Mouse (Mus musculus): ENCODE data around the gene Elovl6. TPM values are rescaled to one million over a fixed set of nuclear protein-coding genes. Genes with fewer than 3 reads are reported as not detected.

Elovl6 gene
- polyA plus RNA-seq, 1 experiment: 3.1 TPM

GRCm38 (mm10) chr3:129548760-129549159 is 16.6 kb downstream of the Elovl6 start:
- WGBS: 89% methylated on average over 8 of the region's 8 CpGs
- no peaks in the 10 kb centered on the region for H3K36me3 ChIP-seq (ENCODE audit: control insufficient read depth, insufficient read depth, low read length)
- H3K4me1 ChIP-seq (ENCODE audit: control insufficient read depth, insufficient read depth, insufficient read length): peaks cover 9% of the 10 kb centered on the region; the same call in 1 of the 2 replicates

GRCm38 (mm10) chr3:129549546-129549945 is 17.4 kb downstream of the Elovl6 start:
- no peak for DNase-seq (ENCODE audit: low read depth in 1 of 2, low spot score in 2 of 2)
- H3K4me3 ChIP-seq (ENCODE audit: extremely low read depth, insufficient read depth, insufficient read length): no peak overlapping the region
- 86% methylated on average over 5 of the region's 5 CpGs for WGBS
- TF ChIP-seq POLR2A (IDR thresholded peaks at IDR 0.05; ENCODE audit: low read depth, low read length) (no peak), CTCF (IDR thresholded peaks at IDR 0.05; ENCODE audit: extremely low read depth, insufficient read depth, insufficient read length, insufficient replicate concordance) (no peak)
- no peak overlapping the region for H3K27ac ChIP-seq (ENCODE audit: insufficient read depth, low read length)
- peaks cover 9% of the 10 kb centered on the region; the same call in 1 of the 2 replicates for H3K4me1 ChIP-seq (ENCODE audit: control insufficient read depth, insufficient read depth, insufficient read length)
- no peaks in the 10 kb centered on the region for H3K36me3 ChIP-seq (ENCODE audit: control insufficient read depth, insufficient read depth, low read length)
- H3K27me3 ChIP-seq (ENCODE audit: control insufficient read depth, insufficient read depth, low read length): no peaks in the 10 kb centered on the region

More at GRCm38 (mm10) chr3:129548760-129549159, 16.6 kb downstream of the Elovl6 start:
- Histone ChIP-seq H3K27me3 (ENCODE audit: control insufficient read depth, insufficient read depth, low read length) (no peaks in the 10 kb centered on the region), H3K4me3 (ENCODE audit: extremely low read depth, insufficient read depth, insufficient read length) (no peak overlapping the region), H3K27ac (ENCODE audit: insufficient read depth, low read length) (no peak overlapping the region)
- DNase-seq (ENCODE audit: low read depth in 1 of 2, low spot score in 2 of 2): no peak
- TF ChIP-seq CTCF (IDR thresholded peaks at IDR 0.05; ENCODE audit: extremely low read depth, insufficient read depth, insufficient read length, insufficient replicate concordance) (no peak), POLR2A (IDR thresholded peaks at IDR 0.05; ENCODE audit: low read depth, low read length) (no peak)

- Histone ChIP-seq H3K36me3 (ENCODE audit: control insufficient read depth, insufficient read depth, low read length) (no peaks in the 10 kb centered on the region), H3K4me1 (ENCODE audit: control insufficient read depth, insufficient read depth, insufficient read length) (peaks cover 9% of the 10 kb centered on the region; the same call in 1 of the 2 replicates), H3K27me3 (ENCODE audit: control insufficient read depth, insufficient read depth, low read length) (no peaks in the 10 kb centered on the region), H3K27ac (ENCODE audit: insufficient read depth, low read length) (peak overlapping the region; percentile 67), H3K4me3 (ENCODE audit: extremely low read depth, insufficient read depth, insufficient read length) (no peak overlapping the region)
- TF ChIP-seq CTCF (IDR thresholded peaks at IDR 0.05; ENCODE audit: extremely low read depth, insufficient read depth, insufficient read length, insufficient replicate concordance) (no peak), POLR2A (IDR thresholded peaks at IDR 0.05; ENCODE audit: low read depth, low read length) (no peak)
- 84% methylated on average over 9 of the region's 9 CpGs for WGBS
- DNase-seq (ENCODE audit: low read depth in 1 of 2, low spot score in 2 of 2): no peak
These were observed 19.6 kb downstream of the Elovl6 start for GRCm38 (mm10) chr3:129551581-129552290.

- Histone ChIP-seq H3K27ac (ENCODE audit: insufficient read depth, low read length) (peak overlapping the region; percentile 67), H3K4me3 (ENCODE audit: extremely low read depth, insufficient read depth, insufficient read length) (no peak overlapping the region), H3K27me3 (ENCODE audit: control insufficient read depth, insufficient read depth, low read length) (no peaks in the 10 kb centered on the region), H3K36me3 (ENCODE audit: control insufficient read depth, insufficient read depth, low read length) (no peaks in the 10 kb centered on the region), H3K4me1 (ENCODE audit: control insufficient read depth, insufficient read depth, insufficient read length) (peaks cover 9% of the 10 kb centered on the region; the same call in 1 of the 2 replicates)
- TF ChIP-seq POLR2A (IDR thresholded peaks at IDR 0.05; ENCODE audit: low read depth, low read length) (no peak), CTCF (IDR thresholded peaks at IDR 0.05; ENCODE audit: extremely low read depth, insufficient read depth, insufficient read length, insufficient replicate concordance) (no peak)
- WGBS: 24% methylated on average over 6 of the region's 6 CpGs
- DNase-seq (ENCODE audit: low read depth in 1 of 2, low spot score in 2 of 2): peak in 1 of 2 experiments; percentile 8
These were observed 20.2 kb downstream of the Elovl6 start for GRCm38 (mm10) chr3:129552370-129552769.

GRCm38 (mm10) chr3:129553173-129553572 is 21.0 kb downstream of the Elovl6 start:
- peaks cover 9% of the 10 kb centered on the region; the same call in 1 of the 2 replicates for H3K4me1 ChIP-seq (ENCODE audit: control insufficient read depth, insufficient read depth, insufficient read length)
- TF ChIP-seq POLR2A (IDR thresholded peaks at IDR 0.05; ENCODE audit: low read depth, low read length) (peak; percentile 59), CTCF (IDR thresholded peaks at IDR 0.05; ENCODE audit: extremely low read depth, insufficient read depth, insufficient read length, insufficient replicate concordance) (no peak)
- H3K27me3 ChIP-seq (ENCODE audit: control insufficient read depth, insufficient read depth, low read length): no peaks in the 10 kb centered on the region
- H3K36me3 ChIP-seq (ENCODE audit: control insufficient read depth, insufficient read depth, low read length): no peaks in the 10 kb centered on the region
- peak overlapping the region; percentile 16; the same call in 1 of the 2 replicates for H3K4me3 ChIP-seq (ENCODE audit: extremely low read depth, insufficient read depth, insufficient read length)
- DNase-seq (ENCODE audit: low read depth in 1 of 2, low spot score in 2 of 2): peak; percentile 57 to 68
- 0 out of 2 replicates have a peak overlapping the region, but pooled peaks have one; percentile 0 for H3K27ac ChIP-seq (ENCODE audit: insufficient read depth, low read length)
- 5% methylated on average over 9 of the region's 9 CpGs for WGBS

GRCm38 (mm10) chr3:129553661-129554060 is 21.5 kb downstream of the Elovl6 start:
- TF ChIP-seq POLR2A (IDR thresholded peaks at IDR 0.05; ENCODE audit: low read depth, low read length) (no peak), CTCF (IDR thresholded peaks at IDR 0.05; ENCODE audit: extremely low read depth, insufficient read depth, insufficient read length, insufficient replicate concordance) (no peak)
- peak overlapping the region; percentile 70 for H3K27ac ChIP-seq (ENCODE audit: insufficient read depth, low read length)
- H3K36me3 ChIP-seq (ENCODE audit: control insufficient read depth, insufficient read depth, low read length): no peaks in the 10 kb centered on the region
- H3K4me1 ChIP-seq (ENCODE audit: control insufficient read depth, insufficient read depth, insufficient read length): peaks cover 9% of the 10 kb centered on the region; the same call in 1 of the 2 replicates
- DNase-seq (ENCODE audit: low read depth in 1 of 2, low spot score in 2 of 2): no peak
- peak overlapping the region; percentile 19; the same call in 1 of the 2 replicates for H3K4me3 ChIP-seq (ENCODE audit: extremely low read depth, insufficient read depth, insufficient read length)
- H3K27me3 ChIP-seq (ENCODE audit: control insufficient read depth, insufficient read depth, low read length): no peaks in the 10 kb centered on the region
- WGBS: 19% methylated on average over 10 of the region's 10 CpGs

GRCm38 (mm10) chr3:129554436-129554835 is 22.3 kb downstream of the Elovl6 start:
- H3K27ac ChIP-seq (ENCODE audit: insufficient read depth, low read length): peak overlapping the region; percentile 47; the same call in 1 of the 2 replicates

More at GRCm38 (mm10) chr3:129554436-129554835, 22.3 kb downstream of the Elovl6 start:
- peaks cover 9% of the 10 kb centered on the region; the same call in 1 of the 2 replicates for H3K4me1 ChIP-seq (ENCODE audit: control insufficient read depth, insufficient read depth, insufficient read length)
- H3K36me3 ChIP-seq (ENCODE audit: control insufficient read depth, insufficient read depth, low read length): no peaks in the 10 kb centered on the region
- no peak overlapping the region for H3K4me3 ChIP-seq (ENCODE audit: extremely low read depth, insufficient read depth, insufficient read length)
- TF ChIP-seq CTCF (IDR thresholded peaks at IDR 0.05; ENCODE audit: extremely low read depth, insufficient read depth, insufficient read length, insufficient replicate concordance): no peak
- TF ChIP-seq POLR2A (IDR thresholded peaks at IDR 0.05; ENCODE audit: low read depth, low read length): no peak
- H3K27me3 ChIP-seq (ENCODE audit: control insufficient read depth, insufficient read depth, low read length): no peaks in the 10 kb centered on the region
- no peak for DNase-seq (ENCODE audit: low read depth in 1 of 2, low spot score in 2 of 2)
- WGBS: 89% methylated on average over 4 of the region's 4 CpGs
